Mouse (Mus musculus): ENCODE results near the gene Cdc42bpg.
A peak's percentile ranks its signal among the peaks of the same experiment; 100 is the strongest.
"Not testable (repeated sequence)": the region's sequence is repeated elsewhere in the genome, so short reads cannot be mapped to it uniquely, and the experiment has no call there.

Cdc42bpg gene

DNA sequence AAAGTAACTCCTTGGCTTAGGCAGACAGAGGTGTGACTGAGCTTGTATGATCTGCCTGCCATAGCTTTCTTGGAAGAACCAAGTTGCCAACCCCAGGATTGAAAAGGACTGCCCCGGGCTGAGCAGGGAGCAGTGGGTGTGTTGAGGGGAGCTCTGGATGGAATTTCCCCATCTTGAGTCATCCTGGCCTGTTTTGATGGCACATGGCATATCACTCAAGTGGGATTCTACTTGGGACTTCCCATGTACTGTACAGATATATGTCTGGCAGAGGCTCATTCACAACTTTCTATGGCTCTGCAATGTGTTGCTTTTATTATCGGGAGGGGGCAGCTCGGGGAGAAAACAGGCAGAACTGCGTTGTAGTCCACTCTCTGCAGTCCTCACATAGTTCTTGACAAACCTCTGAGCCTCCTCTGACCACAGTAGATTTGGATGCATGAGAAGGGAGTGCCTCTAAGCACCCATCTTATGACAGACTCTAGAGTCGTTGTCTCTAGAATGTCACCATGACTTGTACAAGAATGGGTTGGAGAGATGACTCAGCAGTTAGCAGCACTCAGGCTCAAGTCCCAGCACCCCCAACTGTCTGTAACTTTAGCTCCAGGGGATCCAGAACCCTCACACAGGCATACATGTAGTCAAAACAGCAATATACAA is 9.6 kb upstream of the Cdc42bpg start:
- DNase-seq (ENCODE audit: low read depth, low spot score): no peak

DNA sequence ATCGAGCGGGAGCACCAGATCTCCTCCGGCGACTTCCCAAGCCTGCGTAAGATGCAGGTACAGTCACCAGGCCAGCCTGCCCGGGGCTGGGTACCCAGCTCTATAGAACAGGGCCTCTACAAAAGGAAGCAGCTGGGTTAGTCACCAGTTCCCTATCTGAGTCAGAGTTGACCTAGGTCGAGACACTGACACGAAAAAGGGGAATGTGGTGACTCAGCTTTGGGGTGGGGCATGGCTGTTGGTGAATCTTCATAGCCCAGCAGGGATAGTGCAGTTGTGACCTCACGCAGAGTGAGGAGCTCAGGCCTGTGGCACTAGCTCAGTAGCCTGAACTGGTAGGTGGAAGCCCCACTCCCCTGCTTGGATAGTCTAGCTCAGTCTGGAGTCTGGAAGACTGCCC is 8.6 kb upstream of the Cdc42bpg start:
- DNase-seq (ENCODE audit: low read depth, low spot score): peak; percentile 62

- DNase-seq (ENCODE audit: low read depth, low spot score): no peak
Measured at GRCm38 (mm10) chr19:6299003-6299402, 7.3 kb upstream of the Cdc42bpg start.

- no peak for DNase-seq (ENCODE audit: low read depth, low spot score)
Measured at GRCm38 (mm10) chr19:6299450-6300267, 6.6 kb upstream of the Cdc42bpg start.

- DNase-seq (ENCODE audit: low read depth, low spot score): no peak
Measured at GRCm38 (mm10) chr19:6300402-6300841, 5.8 kb upstream of the Cdc42bpg start.

GRCm38 (mm10) chr19:6302114-6302513 is 4.1 kb upstream of the Cdc42bpg start:
- peak; percentile 59 for DNase-seq (ENCODE audit: low read depth, low spot score)

DNA sequence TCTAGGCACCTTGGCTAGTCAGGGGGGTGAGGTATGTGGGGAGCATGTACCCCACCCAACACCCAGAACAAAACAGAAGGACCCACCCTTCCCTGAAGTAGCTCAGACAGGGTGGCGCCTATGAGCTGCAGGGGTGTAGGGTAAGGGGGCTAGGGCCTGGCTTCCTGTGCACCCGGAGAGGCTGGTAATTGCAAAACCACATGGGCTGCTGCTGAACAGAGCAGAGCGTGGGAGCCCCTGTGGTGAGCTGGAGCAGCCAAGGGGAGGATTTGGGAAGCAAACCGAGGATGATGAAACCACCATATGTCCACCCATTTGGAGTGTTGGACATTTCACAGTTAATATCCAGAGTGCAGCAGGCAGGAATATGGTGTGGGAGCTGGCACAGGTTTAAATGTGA is 3.7 kb upstream of the Cdc42bpg start:
- peak; percentile 97 for DNase-seq (ENCODE audit: low read depth, low spot score)

- DNase-seq (ENCODE audit: low read depth, low spot score): peak; percentile 63
Measured at GRCm38 (mm10) chr19:6303831-6304230, 2.4 kb upstream of the Cdc42bpg start.

- DNase-seq (ENCODE audit: low read depth, low spot score): peak; percentile 95
Measured at GRCm38 (mm10) chr19:6304787-6305516, 1.3 kb upstream of the Cdc42bpg start.

DNA sequence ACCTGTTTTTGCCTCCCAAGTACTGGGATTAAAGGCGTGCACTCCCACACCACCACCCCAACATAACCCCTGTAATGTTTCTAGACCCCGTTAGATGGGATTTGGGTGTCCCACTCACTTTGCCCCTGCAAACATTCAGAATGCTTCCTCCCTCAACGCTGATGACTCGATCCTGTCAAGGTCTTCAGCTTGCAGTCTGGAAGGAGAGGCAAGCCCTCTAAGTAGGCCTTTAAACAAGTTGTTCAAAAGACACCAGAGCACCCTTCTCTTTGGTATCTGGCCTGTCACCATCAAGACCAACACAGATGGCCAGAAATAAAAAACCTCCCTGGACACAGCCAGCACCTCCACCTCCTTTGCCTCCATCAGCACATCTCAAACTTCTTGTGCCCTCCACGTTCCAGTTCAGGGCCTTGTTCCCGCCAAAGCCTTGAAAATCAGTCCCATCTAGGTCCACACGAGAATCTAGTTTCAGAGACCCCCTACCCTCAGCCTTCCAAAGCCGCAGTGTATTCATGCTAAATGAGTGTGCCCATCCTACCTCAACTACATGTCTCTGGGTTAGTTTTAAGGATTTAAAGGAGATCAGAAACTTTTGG is 640 bp upstream of the Cdc42bpg start:
- no peak for DNase-seq (ENCODE audit: low read depth, low spot score)

DNA sequence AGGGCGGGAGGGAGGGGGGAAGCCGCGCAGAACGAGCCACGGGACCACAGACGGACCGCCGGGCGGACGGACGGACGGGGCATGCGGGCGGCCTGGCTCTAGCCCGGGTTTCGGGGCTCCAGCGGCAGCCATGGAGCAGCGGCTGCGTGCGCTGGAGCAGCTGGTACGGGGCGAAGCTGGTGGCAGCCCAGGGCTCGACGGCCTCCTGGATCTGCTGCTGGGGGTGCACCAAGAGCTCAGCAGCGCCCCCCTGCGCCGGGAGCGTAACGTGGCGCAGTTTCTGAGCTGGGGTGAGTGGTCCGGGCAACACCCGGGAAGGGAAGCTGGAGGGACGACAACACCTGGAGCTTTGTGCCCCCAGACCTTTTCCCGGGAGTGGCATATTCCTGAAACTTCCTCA is 330 bp downstream of the Cdc42bpg start:
- peak; percentile 62 for DNase-seq (ENCODE audit: low read depth, low spot score)

- DNase-seq (ENCODE audit: low read depth, low spot score): no peak
Measured at GRCm38 (mm10) chr19:6307733-6308531, 1.7 kb downstream of the Cdc42bpg start.

GRCm38 (mm10) chr19:6310181-6310580 is 3.9 kb downstream of the Cdc42bpg start:
- no peak for DNase-seq (ENCODE audit: low read depth, low spot score)

DNA sequence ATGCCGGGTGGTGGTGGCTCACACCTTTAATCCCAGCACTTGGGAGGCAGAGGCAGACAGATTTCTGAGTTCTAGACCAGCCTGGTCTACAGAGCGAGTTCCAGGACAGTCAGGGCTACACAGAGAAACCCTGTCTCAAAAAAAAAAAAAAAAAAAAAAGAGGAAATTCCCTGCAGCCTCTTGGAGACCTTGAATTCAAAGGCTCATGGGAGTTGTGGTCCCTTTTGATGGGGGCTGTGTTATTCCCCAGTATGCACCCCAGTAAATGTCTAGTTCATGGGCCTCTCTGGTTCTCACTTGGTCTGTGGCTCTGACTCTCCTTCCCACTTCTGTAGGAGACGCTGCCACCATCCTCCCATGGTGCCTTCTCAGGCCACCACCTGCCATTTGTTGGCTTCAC is 5.5 kb downstream of the Cdc42bpg start:
- DNase-seq (ENCODE audit: low read depth, low spot score): not testable (repeated sequence)

DNA sequence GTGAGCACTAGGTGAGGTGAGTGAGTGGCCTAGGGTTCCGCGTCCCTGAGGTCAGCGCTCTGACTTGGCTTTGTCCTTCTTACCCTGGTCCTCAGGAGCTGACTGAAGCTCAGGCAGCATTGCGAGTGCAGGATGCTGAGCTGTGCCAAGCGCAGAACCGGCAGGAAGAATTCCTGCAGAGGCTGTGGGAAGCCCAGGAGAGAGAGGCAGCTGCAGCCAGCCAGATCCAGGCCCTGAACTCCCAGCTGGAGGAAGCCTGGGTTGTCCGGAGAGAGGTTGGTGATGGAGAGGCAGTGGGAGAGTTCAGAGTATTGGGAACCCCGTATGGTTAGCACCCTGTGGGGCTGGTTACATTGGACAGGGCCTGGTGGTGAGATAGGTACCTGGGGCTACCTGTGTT is 7.5 kb downstream of the Cdc42bpg start:
- no peak for DNase-seq (ENCODE audit: low read depth, low spot score)

DNA sequence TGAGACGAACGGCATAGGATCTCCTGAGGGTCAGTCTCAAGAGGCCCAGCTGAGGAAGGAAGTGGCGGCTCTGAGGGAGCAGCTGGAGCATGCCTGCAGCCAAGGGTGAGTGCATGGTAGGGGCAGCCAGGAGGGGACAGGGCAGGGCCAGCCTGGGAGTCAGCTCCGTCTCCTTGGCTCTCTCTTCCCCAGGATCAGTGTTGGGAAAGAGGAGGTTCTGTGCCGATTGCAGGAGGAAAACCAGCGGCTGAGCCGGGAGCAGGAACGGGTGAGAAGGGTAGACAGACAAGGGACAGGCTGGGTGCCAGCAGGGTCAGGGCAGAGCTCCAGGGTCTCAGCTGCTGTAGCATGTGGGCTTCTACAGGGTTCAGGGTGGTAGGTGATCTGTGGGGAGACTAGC is 8.3 kb downstream of the Cdc42bpg start:
- no peak for DNase-seq (ENCODE audit: low read depth, low spot score)

DNA sequence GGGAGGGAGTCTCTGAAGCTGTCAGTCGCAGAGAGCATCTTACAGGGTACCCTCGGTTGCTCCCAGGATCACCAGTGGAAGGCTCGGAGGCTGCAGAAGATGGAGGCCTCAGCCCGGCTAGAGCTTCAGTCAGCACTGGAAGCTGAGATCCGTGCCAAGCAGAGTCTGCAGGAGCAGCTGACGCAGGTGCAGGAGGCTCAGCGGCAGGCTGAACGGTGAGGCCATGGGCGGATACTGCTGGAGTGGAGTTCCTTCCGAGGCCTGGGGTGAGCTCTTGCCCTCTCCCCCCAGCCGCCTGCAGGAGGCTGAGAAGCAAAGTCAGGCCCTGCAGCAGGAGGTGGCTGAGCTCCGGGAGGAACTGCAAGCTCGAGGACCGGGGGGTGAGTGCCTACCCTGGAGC is 9.3 kb downstream of the Cdc42bpg start:
- peak; percentile 85 for DNase-seq (ENCODE audit: low read depth, low spot score)

- DNase-seq (ENCODE audit: low read depth, low spot score): no peak
Measured at GRCm38 (mm10) chr19:6318145-6318544, 11.9 kb downstream of the Cdc42bpg start.

- no peak for DNase-seq (ENCODE audit: low read depth, low spot score)
Measured at GRCm38 (mm10) chr19:6321358-6321757, 15.1 kb downstream of the Cdc42bpg start.

GRCm38 (mm10) chr19:6321786-6322621 is 15.7 kb downstream of the Cdc42bpg start:
- DNase-seq (ENCODE audit: low read depth, low spot score): peak; percentile 77
